Mouse (Mus musculus) CH12.LX (cell line): ENCODE measurements around the gene Dlx3.

Source experiments
- CTCF ChIP-seq, 2 experiments: IDR thresholded peaks in 1 of 2; conservative IDR thresholded peaks in 1 of 2; 2 replicates each; pipeline ENCODE4 v1.5.1; 2011 to 2012; ENCODE audit warnings: low read depth in 2 of 2, low read length in 2 of 2, improper control_type of control experiment in 1 of 2, inconsistent platforms in 1 of 2, mild to moderate bottlenecking in 1 of 2, moderate library complexity in 1 of 2
- EP300 ChIP-seq: IDR thresholded peaks from 2 replicates; pipeline ENCODE4 v1.6.1; 2011; ENCODE audit warnings: low read length, improper control_type of control experiment
- ETS1 ChIP-seq: conservative IDR thresholded peaks from 2 replicates; pipeline ENCODE4 v1.6.1; 2012; ENCODE audit warnings: low read depth, mild to moderate bottlenecking, inconsistent platforms, low read length, improper control_type of control experiment, moderate library complexity
- MAX ChIP-seq: IDR thresholded peaks from 2 replicates; pipeline ENCODE4 v1.6.1; 2011; ENCODE audit warnings: low read length, improper control_type of control experiment
- MYC ChIP-seq: IDR thresholded peaks from 2 replicates; pipeline ENCODE4 v1.6.1; 2011; ENCODE audit warnings: low read depth, mild to moderate bottlenecking, improper control_type of control experiment, low read length
- NRF1 ChIP-seq: IDR thresholded peaks from 2 replicates; pipeline ENCODE4 v1.6.1; 2014; ENCODE audit warnings: low read depth, mild to moderate bottlenecking, inconsistent platforms, low read length, improper control_type of control experiment, moderate library complexity
- POLR2A ChIP-seq: IDR thresholded peaks from 2 replicates; pipeline ENCODE4 v1.6.1; 2011; ENCODE audit warnings: low read depth, mild to moderate bottlenecking, improper control_type of control experiment, low read length
- POLR2AphosphoS2 ChIP-seq: IDR thresholded peaks from 2 replicates; pipeline ENCODE4 v1.6.1; 2011; ENCODE audit warnings: low read depth, low read length, improper control_type of control experiment
- USF1 ChIP-seq: IDR thresholded peaks from 2 replicates; pipeline ENCODE4 v1.6.1; 2014; ENCODE audit warnings: low read depth, mild to moderate bottlenecking, inconsistent platforms, low read length, improper control_type of control experiment
- USF2 ChIP-seq: conservative IDR thresholded peaks from 2 replicates; pipeline ENCODE4 v1.6.1; 2011; ENCODE audit warnings: low read depth, low read length, improper control_type of control experiment

DNA sequence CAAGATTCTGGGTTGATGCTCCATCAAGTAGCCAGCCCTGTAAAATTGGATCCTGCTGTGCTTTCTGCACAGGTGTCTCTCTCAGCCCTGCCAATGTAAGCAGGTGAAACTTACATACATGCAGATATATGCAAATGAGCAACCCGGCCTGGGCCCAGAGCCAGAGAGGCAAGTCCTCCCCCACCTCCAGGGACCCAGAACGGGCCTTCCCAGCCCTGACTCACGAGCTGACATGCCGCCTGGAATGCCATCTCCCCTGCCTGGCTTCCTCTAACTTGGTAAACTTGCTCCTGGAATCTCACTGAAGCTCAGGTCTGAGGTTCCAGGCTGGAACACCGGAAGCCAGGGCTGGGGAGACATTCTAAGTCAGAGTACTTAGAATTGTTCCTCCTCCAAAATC lies 33.2 kb downstream of the Dlx3 start:
- TF ChIP-seq NRF1 (no peak), POLR2AphosphoS2 (no peak), USF2 (no peak), MYC (no peak), CTCF (conservative IDR thresholded peaks at IDR 0.05 in 1 of 2, IDR thresholded peaks at IDR 0.05 in 1 of 2; ENCODE audit: low read depth in 2 of 2, low read length in 2 of 2) (no peak), POLR2A (no peak), ETS1 (no peak), MAX (no peak), EP300 (no peak), USF1 (no peak)
